Mouse (Mus musculus) granulocyte monocyte progenitor cell, adult 5-6 weeks (primary cell): ENCODE measurements around the gene Myt1l. TPM values are rescaled to one million over a fixed set of nuclear protein-coding genes. Genes with fewer than 3 reads are reported as not detected.

Source experiments
- ATAC-seq: replicated peaks from 2 replicates; pipeline ENCODE4 v1.8.0; 2016; ENCODE audit warnings: mild to moderate bottlenecking, moderate TSS enrichment, inconsistent platforms; ENCODE audit not compliant: poor library complexity, severe bottlenecking
- total RNA-seq, 2 experiments: library from RNA; stranded (forward) in 1 of 2; stranded (reverse) in 1 of 2; fragments of 200-712, 200-1000 nt in 1 of 2; fragments of >200 nt in 1 of 2; fragmentation: Nextera tagmentation in 1 of 2; gene quantifications; 2 replicates each; pipeline ENCODE4 v1.2.3; 2014 to 2017

Gene Myt1l
- total RNA-seq, 2 experiments from 2014 or later = not detected

GRCm38 (mm10) chr12:29877977-29878376 lies 349.8 kb downstream of the Myt1l start:
- ATAC-seq = no peak

DNA sequence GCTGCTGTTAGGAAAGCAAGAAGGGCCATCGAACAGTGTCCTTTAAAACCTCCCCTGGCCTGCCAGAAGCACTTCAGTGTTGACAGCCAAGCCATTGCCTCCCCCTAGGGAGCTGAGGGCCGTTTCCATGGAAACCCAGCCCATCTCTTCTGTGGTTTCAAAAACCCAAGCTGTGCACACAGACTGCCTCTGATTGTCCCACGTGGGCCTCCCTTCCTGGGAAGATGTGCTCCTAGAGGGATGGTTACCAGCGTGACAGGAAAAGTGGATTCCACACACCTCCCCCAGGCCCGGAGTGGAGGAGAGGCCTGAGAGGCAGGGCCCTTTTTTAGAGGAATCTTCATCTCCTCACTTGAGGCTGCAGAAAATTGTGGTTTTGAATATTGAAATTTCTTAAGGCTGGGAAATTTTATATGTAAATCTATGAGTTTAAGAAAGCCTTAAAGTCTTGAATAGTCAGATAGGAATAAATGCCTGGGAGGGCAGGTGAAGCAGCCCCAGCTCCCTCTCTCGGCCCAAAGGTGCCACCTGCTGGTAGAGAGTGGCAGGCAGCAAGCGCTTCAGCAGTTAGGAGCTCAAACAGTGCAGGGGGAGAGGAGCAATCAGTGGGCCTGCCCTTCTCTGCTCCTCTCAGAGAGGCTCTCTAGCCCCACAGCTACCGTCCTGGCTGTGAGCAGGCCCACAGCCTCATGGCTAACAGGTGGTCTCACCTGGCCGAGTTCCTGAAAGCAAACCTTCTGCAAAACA lies 354.9 kb downstream of the Myt1l start:
- ATAC-seq = no peak

GRCm38 (mm10) chr12:29884376-29884775 lies 356.2 kb downstream of the Myt1l start:
- no peak for ATAC-seq

DNA sequence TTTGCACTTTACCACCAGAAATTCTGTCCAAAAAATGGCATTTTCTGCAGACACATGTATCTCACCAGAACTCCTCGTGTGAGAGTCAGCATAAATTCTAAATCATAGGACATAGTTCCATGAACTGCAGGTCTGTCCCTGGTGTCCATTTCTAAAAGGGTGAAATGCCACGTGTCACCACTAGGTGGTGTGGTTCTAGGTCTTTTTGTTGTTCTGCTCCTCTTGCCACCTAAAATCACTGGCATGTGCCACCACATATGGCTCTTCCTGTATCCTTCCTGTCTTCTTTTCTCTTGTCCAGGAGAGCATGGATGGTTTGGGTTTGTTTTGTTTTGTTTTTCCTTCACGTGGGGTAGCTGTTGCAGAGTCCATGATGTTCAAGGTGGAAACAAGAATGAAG lies 366.5 kb downstream of the Myt1l start:
- no peak for ATAC-seq

DNA sequence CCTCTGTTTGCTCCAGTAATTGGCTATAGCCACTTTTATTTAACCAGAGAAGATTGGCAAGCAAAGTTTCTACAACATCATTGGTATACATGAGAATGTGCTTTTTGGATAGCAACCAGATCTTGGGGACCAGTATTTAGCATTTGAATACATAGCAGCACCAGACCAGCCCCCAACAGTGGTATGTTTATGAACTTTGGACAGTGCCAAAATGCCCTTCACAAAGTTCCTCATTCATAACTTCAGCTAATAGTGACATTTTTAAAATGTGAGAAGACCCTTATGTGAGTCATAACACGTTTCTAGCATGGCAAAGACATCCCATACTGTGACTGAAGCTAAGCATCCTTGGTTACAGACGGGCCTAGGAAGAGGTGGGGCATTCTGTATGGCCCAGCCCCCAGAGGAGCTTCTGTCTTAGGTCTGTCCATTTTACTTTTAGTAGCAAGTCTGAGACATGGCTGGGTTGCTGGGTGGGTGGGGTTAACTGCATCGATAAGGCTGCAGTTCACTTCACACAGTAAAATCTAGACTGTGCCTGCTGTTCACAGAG lies 369.4 kb downstream of the Myt1l start:
- ATAC-seq = no peak

DNA sequence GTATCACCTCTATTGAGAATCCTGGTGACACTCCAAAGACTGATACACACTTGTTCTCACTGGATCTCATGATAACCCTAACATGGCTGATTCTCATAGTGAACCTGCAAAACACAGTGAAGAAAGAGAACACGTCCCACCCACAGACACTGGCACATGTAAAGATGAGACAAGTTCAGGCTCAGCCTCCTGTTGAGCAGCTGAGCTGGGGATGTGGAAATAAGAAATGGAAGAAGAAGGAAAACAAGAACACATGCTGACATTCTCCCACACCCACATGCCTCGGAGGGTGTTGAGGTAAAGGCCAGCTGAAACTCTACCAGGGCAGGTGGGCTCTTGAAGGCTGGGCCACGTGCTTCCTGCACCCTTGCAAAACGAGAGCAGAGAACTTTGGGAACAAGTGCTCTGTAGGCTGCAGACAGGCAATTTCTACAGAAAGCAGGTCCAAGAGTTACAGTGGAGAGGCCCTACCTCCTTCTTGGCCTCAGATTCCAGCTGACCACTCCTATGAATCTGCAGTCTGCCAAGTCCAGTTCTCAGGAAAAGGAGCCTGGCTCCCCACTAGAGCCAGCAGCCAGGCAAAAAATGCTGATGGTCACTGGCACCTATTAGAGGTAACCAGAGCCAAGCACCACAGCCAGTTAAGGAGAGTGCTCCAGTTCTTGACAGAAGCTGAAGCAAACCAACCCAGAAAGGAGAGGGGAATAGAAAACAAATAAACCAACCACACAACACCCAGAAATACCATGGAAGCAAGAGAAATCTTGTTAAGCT lies 376.1 kb downstream of the Myt1l start:
- no peak for ATAC-seq

GRCm38 (mm10) chr12:29907056-29907455 lies 378.9 kb downstream of the Myt1l start:
- no peak for ATAC-seq

DNA sequence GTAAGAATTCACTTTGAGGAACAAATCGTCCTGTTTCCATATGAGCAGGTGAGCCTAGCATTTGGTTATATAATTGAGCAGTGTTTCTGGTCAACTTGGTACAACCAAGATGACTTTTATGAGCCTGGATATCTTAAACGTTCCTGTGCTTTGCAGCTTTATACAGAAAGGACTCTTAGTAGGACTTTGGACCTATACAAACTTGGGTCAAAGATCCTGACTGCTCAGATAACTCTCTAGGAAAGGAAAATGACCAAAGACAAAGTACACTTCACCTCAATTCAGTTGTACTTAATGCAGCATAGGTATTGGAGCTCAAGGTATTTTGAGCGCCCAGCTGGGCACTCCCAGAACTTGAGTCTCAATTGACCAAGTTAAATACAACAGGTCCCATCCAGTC lies 388.0 kb downstream of the Myt1l start:
- no peak for ATAC-seq

GRCm38 (mm10) chr12:29916807-29917206 lies 388.6 kb downstream of the Myt1l start:
- no peak for ATAC-seq

GRCm38 (mm10) chr12:29920298-29920697 lies 392.1 kb downstream of the Myt1l start:
- ATAC-seq = no peak

- no peak for ATAC-seq
These were observed 393.3 kb downstream of the Myt1l start for GRCm38 (mm10) chr12:29921481-29921880.

- ATAC-seq = no peak
These were observed 398.7 kb downstream of the Myt1l start for GRCm38 (mm10) chr12:29926896-29927295.

DNA sequence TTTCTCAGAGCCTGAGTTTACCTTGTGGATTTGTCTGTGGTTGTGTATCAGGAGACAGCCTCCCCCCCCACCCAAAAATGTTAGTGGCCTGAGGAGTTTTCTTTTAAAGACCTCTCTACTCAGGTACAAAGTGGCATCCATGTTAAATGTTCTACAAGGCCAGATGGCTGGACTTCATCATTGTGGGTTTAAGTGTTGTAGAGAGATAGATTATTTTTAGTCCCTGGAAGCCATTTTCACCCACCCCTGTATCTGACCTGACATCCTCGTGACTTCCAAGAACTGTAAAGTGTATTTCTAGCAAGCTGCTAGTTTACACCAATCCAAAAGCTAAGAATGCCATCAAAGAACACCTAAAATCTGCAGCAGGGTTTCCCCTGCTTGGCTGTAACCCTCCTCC lies 402.4 kb downstream of the Myt1l start:
- no peak for ATAC-seq

DNA sequence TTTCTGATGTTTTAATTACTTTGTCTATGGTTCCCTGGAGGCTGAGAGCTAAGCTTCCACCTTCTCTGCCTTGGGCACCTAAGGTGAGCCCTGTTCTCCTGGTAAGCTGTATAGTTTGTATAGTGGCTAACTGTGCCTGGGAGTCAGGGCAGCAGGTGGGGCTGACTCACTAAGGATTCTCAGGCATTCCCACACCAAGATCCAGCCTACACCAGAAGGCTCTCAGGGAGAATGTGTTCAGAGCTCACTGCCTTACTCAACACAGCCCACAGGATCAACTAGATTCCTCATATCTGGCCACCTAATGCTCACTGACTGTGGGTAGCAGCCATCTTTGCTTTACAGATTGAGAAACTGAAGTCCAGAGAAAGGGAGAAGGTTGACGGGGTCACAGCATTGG lies 404.8 kb downstream of the Myt1l start:
- ATAC-seq = no peak

DNA sequence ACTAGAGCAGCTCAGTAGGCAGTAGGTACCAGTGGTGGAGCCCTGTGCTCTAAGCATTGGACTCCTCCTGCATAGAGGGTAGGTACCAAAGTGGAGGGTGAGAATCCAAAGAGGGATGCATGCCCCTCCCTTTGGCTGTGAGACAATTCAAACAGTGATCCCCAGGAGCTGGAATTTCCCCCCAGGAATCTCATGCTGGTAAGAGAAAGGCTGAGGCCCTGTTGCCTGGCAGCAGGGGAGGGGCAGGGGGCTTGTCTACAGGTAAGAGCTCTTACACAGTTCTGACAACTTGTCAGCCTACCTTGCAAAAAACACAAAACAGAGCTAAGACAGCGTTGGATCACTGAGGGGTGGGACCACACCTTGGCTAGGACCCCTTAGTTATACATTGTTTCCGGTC lies 405.3 kb downstream of the Myt1l start:
- no peak for ATAC-seq

DNA sequence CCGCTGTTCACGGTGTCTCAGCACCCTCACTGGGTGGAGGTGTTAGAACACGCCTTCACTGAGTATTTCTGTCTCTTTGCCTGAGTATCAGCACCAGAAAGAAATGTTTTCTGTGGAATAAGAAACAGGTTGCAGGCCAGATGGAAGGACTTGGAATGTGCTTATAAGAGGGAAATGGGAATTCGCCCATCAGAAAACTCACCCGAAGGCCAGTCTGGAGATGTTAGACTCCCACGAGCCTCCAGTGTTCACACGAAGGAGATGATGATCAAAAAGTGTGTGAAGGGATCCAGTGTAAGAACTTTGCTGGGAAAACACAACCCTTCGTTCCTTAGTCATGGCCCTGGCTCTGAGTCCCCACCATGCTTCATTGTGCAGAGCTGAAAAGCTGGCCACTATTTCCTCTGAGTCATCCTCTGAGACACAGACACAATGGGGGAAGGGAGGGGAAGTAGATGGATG lies 406.0 kb downstream of the Myt1l start:
- no peak for ATAC-seq

DNA sequence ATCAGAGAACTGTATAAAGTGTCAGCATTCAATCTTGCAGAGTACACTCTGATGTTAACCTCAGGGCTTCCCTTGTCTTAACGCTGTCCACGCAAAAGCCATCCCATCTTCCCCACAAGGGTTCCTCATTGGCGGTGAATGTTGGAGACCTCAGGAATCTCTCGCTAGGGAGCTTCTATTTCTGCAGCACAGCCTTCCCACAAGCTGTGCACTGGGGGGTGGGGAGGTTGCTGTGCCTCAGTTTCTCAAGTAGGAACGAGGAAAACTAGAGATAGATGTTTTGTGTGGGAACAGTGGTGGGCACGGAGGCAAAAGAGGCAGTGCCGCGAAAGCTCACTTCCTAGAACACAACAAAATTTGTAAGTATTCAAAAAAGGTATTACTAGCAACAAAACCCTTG lies 409.1 kb downstream of the Myt1l start, which contains the start of gene Pxdn:
TSS of gene Pxdn (plus strand) at position 301 of the 400 bp plus-strand sequence.
- no peak for ATAC-seq

- ATAC-seq = no peak
These were observed 409.7 kb downstream of the Myt1l start for GRCm38 (mm10) chr12:29937851-29938375.

DNA sequence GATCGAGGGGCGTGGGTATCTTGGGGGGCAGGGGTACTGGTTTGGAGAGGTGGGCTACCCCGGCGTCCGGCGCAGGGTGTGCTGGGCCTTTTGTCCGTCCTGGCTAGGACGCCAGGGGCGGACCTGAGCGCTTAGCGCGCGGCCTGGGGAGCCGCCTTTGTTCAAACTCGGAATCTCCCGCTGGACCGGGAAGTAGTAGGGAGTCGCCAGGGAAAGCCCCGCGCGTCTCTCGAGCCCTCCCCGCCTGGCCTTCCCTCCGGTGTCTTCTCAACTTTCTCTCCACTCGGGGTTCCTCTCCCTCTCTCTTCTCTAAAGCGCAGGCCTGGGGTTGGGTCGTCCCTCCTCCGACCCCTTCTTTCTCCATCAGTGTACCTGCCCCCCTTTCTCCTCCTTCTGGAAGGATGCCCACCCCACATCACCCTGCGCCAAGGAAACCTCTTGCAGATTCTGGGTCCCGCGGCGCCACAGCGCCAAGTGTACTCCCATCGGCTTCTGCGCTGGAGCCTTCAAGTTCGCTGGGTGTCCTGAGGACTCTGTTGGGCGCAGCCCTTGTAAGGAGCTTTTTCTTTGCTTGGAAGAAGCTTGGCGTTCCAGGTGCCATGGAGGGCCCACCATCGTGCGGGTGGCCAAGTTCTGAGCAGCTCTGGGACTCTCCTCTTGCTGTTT lies 410.3 kb downstream of the Myt1l start:
- no peak for ATAC-seq

- no peak for ATAC-seq
These were observed 411.1 kb downstream of the Myt1l start for GRCm38 (mm10) chr12:29939261-29939671.

DNA sequence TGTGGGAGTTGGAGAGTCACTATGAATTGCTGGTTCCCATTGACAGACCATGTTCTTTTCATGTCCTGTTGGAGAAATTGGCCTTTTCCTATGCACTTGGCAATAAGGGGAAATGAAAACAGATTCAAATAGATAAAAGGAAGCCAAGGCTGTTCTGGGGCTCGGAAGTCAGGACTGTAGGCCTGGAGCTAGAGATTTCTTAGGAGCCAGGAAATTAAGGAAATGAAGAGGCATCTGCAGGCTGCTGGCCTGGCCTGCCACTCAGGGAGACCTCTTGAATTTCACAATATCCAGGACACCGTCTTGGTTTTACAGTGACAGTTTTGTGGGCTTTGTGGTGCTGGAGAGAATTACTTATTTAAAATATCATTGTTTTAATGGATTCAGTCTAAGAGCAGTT lies 414.3 kb downstream of the Myt1l start:
- ATAC-seq = no peak
